Mouse (Mus musculus) ES-Bruce4 (cell line): ENCODE results near the gene Nab2. TPM values are rescaled to one million over a fixed set of nuclear protein-coding genes. Genes with fewer than 3 reads are reported as not detected.

Experiments used
- H3K27ac ChIP-seq: 2 replicates; pipeline ENCODE4 v1.5.1; 2012; ENCODE audit warnings: low read length, inconsistent platforms; ENCODE audit not compliant: insufficient read depth
- H3K27me3 ChIP-seq: 2 replicates; pipeline ENCODE4 v1.6.1; 2012; ENCODE audit warnings: mild to moderate bottlenecking, low read length, inconsistent platforms; ENCODE audit not compliant: control insufficient read depth, poor library complexity, insufficient read depth, severe bottlenecking
- H3K36me3 ChIP-seq: 2 replicates; pipeline ENCODE4 v1.6.1; 2012; ENCODE audit warnings: inconsistent platforms, mild to moderate bottlenecking, low read length, moderate library complexity; ENCODE audit not compliant: control insufficient read depth, poor library complexity, insufficient read depth, severe bottlenecking
- H3K4me1 ChIP-seq: one replicate; pipeline ENCODE4 v1.8.1; 2011; ENCODE audit warnings: low read length; ENCODE audit not compliant: control insufficient read depth, insufficient read depth
- H3K4me3 ChIP-seq: 2 replicates; pipeline ENCODE4 v1.5.1; 2011; ENCODE audit warnings: low read depth, mild to moderate bottlenecking, low read length
- H3K9ac ChIP-seq: 2 replicates; pipeline ENCODE4 v1.6.1; 2012; ENCODE audit warnings: low read depth, mild to moderate bottlenecking, inconsistent platforms; ENCODE audit not compliant: poor library complexity, severe bottlenecking
- H3K9me3 ChIP-seq: replicated peaks from 2 replicates; pipeline ENCODE4 v1.6.1; 2012; ENCODE audit warnings: mild to moderate bottlenecking, low read length, inconsistent platforms; ENCODE audit not compliant: control insufficient read depth, poor library complexity, insufficient read depth, severe bottlenecking
- CTCF ChIP-seq: IDR thresholded peaks from one replicate; pipeline ENCODE4 v1.8.1; 2011; ENCODE audit warnings: low read depth, low read length
- EP300 ChIP-seq: IDR thresholded peaks from 2 replicates; pipeline ENCODE4 v1.6.1; 2011; ENCODE audit warnings: low read depth, low read length; ENCODE audit not compliant: insufficient read depth
- POLR2A ChIP-seq: IDR thresholded peaks from one replicate; pipeline ENCODE4 v1.8.1; 2011; ENCODE audit warnings: low read length; ENCODE audit not compliant: insufficient read depth
- polyA plus RNA-seq: library from polyadenylated mRNA; stranded (reverse); fragments of >200 nt; gene quantifications from 2 replicates; pipeline ENCODE4 v1.2.4, GENCODE M21; 2011; ENCODE audit warnings: low read depth; ENCODE audit not compliant: missing spikeins, insufficient read depth, insufficient read length

Gene Nab2
- polyA plus RNA-seq, 1 experiment = 5.5 TPM

- Histone ChIP-seq H3K4me3 (no peak overlapping the region), H3K27ac (no peak overlapping the region), H3K4me1 (peaks cover 2% of the 10 kb centered on the region), H3K36me3 (peaks cover 5% of the 10 kb centered on the region), H3K9ac (no peak overlapping the region), H3K27me3 (no peaks in the 10 kb centered on the region), H3K9me3 (no peaks in the 10 kb centered on the region)
- TF ChIP-seq POLR2A (no peak), EP300 (no peak), CTCF (no peak)
Measured at GRCm38 (mm10) chr10:127654970-127655579, 13.3 kb downstream of the Nab2 start.

GRCm38 (mm10) chr10:127652906-127653638 is 15.3 kb downstream of the Nab2 start:
- no peaks in the 10 kb centered on the region for H3K4me1 ChIP-seq
- no peaks in the 10 kb centered on the region for H3K9me3 ChIP-seq
- H3K9ac ChIP-seq = peak overlapping the region; percentile 45
- peak overlapping the region; percentile 71 for H3K4me3 ChIP-seq
- TF ChIP-seq EP300 (no peak), POLR2A (peak; percentile 33)
- no peak overlapping the region for H3K27ac ChIP-seq
- no peaks in the 10 kb centered on the region for H3K27me3 ChIP-seq
- H3K36me3 ChIP-seq = no peaks in the 10 kb centered on the region

GRCm38 (mm10) chr10:127645791-127646190 is 22.6 kb downstream of the Nab2 start:
- H3K36me3 ChIP-seq = no peaks in the 10 kb centered on the region
- no peak overlapping the region for H3K4me3 ChIP-seq
- no peak overlapping the region for H3K27ac ChIP-seq
- H3K9ac ChIP-seq = no peak overlapping the region
- no peaks in the 10 kb centered on the region for H3K27me3 ChIP-seq
- no peak for TF ChIP-seq CTCF
- no peak for TF ChIP-seq POLR2A
- no peak for TF ChIP-seq EP300
- H3K4me1 ChIP-seq = peaks cover 3% of the 10 kb centered on the region
- H3K9me3 ChIP-seq = no peaks in the 10 kb centered on the region

GRCm38 (mm10) chr10:127643553-127644238 is 24.7 kb downstream of the Nab2 start:
- H3K9me3 ChIP-seq = no peaks in the 10 kb centered on the region
- TF ChIP-seq EP300 = no peak
- TF ChIP-seq CTCF = no peak
- no peak overlapping the region for H3K27ac ChIP-seq

GRCm38 (mm10) chr10:127642772-127643552 is 25.4 kb downstream of the Nab2 start, which contains the start of gene Stat6:
Gene Stat6, plus strand, starts transcription at chr10:127642986.
- Histone ChIP-seq H3K4me3 (peak within 1 kb of the TSS; percentile 81), H3K36me3 (no peaks in the 10 kb centered on the region), H3K9ac (peak within 1 kb of the TSS; percentile 72), H3K27ac (peak within 1 kb of the TSS; percentile 5; the same call in 1 of the 2 replicates), H3K9me3 (no peaks in the 10 kb centered on the region), H3K4me1 (peaks cover 3% of the 10 kb centered on the region), H3K27me3 (no peaks in the 10 kb centered on the region)
- TF ChIP-seq POLR2A (no peak), EP300 (no peak), CTCF (no peak)

More at GRCm38 (mm10) chr10:127643553-127644238, 24.7 kb downstream of the Nab2 start:
- Histone ChIP-seq H3K4me1 (peaks cover 3% of the 10 kb centered on the region), H3K9ac (peak overlapping the region; percentile 72), H3K4me3 (peak overlapping the region; percentile 81), H3K36me3 (no peaks in the 10 kb centered on the region), H3K27me3 (no peaks in the 10 kb centered on the region)
